Mouse (Mus musculus) erythroblast, embryonic 14.5 days (primary cell): Measurements from ENCODE around the gene Atp5c1.

Source experiments
- GATA1 ChIP-seq: IDR thresholded peaks from 2 replicates; pipeline ENCODE4 v1.6.1; 2012; ENCODE audit warnings: low read length, inconsistent platforms, mixed read lengths
- TAL1 ChIP-seq: IDR thresholded peaks from 3 replicates; pipeline ENCODE4 v1.6.1; 2012; ENCODE audit warnings: low read length, inconsistent platforms, mixed read lengths

DNA sequence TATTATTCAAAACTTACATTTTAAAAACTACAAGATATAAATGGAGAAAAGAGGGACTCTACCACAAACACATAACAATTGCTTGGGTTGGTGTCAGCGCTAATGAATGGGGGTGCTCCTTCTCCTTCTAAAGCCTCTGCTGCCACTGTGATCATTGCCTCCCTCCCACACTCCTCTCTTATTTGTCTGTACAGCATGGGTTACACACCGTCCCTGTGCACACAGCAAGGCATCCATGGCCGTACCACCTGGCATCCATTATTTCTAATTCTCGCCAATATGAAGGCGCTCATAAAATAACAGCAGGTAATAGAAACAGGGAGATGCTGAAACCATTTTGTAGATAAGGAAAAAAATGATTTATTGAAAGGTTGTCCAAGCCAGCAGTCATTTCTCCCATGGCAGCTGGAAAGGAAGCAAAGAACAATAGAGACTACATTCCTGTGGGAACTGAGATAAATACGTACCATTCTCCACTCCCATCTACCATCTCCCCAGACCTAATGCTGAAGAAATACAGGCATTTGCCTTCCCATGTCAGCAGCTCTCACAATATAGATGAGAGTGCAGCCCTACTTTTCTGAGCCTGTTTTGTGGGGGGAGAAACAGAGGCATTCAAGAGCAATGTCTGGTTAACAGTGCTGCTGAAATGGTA lies 28.4 kb upstream of the Atp5c1 start:
- TF ChIP-seq GATA1 (no peak), TAL1 (no peak)
